Mouse (Mus musculus): ENCODE data around the gene Ndufs7. TPM values are rescaled to one million over a fixed set of nuclear protein-coding genes. Genes with fewer than 3 reads are reported as not detected.
A peak's percentile ranks its signal among the peaks of the same experiment; 100 is the strongest.

Ndufs7 gene
- total and polyA plus RNA-seq, 2 experiments from 2014 or later = 291 to 430 TPM

GRCm38 (mm10) chr10:80279273-80279672 lies 30.4 kb downstream of the Ndufs7 start:
- Histone ChIP-seq H3K4me2 (ENCODE audit: low read depth, low read length) (no peak overlapping the region), H3K36me3 (ENCODE audit: insufficient read depth, low read length) (peaks cover 64% of the 10 kb centered on the region), H3K9me3 (ENCODE audit: low read length) (no peaks in the 10 kb centered on the region), H3K27me3 (ENCODE audit: insufficient read depth, low read length) (no peaks in the 10 kb centered on the region), H3K4me1 (ENCODE audit: insufficient read depth, low read length) (no peaks in the 10 kb centered on the region), H3K4me3 (ENCODE audit: low read length) (no peak overlapping the region), H3K27ac (no peak overlapping the region), H3K9ac (replicated peaks; ENCODE audit: low read length) (no peak overlapping the region)
- 89% methylated on average over 12 of the region's 12 CpGs for WGBS
- no peak for TF ChIP-seq CTCF (IDR thresholded peaks at IDR 0.05; ENCODE audit: low read depth)
- no peak for ATAC-seq
- DNase-seq (ENCODE audit: low spot score) = no peak

GRCm38 (mm10) chr10:80281304-80281703 lies 32.4 kb downstream of the Ndufs7 start:
- 78% methylated on average over 7 of the region's 7 CpGs for WGBS

DNA sequence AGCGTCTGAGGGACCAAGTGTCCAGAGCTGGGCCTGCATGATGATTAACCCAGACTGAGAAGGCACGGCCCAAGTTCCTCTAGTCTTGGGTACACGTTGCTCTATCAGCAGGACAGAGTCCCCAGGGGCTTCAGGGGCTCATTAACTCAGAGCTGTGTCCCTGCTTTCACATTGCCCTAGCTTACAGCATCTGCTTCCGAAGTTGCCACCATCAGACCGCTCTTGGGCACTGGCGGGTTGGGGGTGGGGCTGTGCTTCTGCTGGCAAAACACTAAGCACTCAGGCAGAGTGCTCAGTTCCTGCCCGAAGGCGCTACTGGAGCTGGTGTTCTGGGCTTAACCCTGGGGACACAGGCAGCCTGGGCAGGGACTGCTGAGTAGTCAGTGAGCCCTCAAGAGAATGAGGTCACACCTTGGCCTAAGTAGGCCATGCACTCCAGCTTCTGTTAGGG lies 33.0 kb downstream of the Ndufs7 start:
- H3K9ac ChIP-seq (replicated peaks; ENCODE audit: low read length) = no peak overlapping the region
- WGBS = 55% methylated on average over 8 of the region's 8 CpGs

More at GRCm38 (mm10) chr10:80281304-80281703, 32.4 kb downstream of the Ndufs7 start:
- ATAC-seq = no peak; the same call in 1 of the 2 replicates
- Histone ChIP-seq H3K4me3 (ENCODE audit: low read length) (no peak overlapping the region), H3K36me3 (ENCODE audit: insufficient read depth, low read length) (peaks cover 67% of the 10 kb centered on the region), H3K4me1 (ENCODE audit: insufficient read depth, low read length) (no peaks in the 10 kb centered on the region), H3K9me3 (ENCODE audit: low read length) (no peaks in the 10 kb centered on the region), H3K4me2 (ENCODE audit: low read depth, low read length) (no peak overlapping the region), H3K9ac (replicated peaks; ENCODE audit: low read length) (no peak overlapping the region), H3K27ac (peak overlapping the region; percentile 32; the same call in 1 of the 2 replicates), H3K27me3 (ENCODE audit: insufficient read depth, low read length) (no peaks in the 10 kb centered on the region)
- no peak for TF ChIP-seq CTCF (IDR thresholded peaks at IDR 0.05; ENCODE audit: low read depth)
- no peak for DNase-seq (ENCODE audit: low spot score)

DNA sequence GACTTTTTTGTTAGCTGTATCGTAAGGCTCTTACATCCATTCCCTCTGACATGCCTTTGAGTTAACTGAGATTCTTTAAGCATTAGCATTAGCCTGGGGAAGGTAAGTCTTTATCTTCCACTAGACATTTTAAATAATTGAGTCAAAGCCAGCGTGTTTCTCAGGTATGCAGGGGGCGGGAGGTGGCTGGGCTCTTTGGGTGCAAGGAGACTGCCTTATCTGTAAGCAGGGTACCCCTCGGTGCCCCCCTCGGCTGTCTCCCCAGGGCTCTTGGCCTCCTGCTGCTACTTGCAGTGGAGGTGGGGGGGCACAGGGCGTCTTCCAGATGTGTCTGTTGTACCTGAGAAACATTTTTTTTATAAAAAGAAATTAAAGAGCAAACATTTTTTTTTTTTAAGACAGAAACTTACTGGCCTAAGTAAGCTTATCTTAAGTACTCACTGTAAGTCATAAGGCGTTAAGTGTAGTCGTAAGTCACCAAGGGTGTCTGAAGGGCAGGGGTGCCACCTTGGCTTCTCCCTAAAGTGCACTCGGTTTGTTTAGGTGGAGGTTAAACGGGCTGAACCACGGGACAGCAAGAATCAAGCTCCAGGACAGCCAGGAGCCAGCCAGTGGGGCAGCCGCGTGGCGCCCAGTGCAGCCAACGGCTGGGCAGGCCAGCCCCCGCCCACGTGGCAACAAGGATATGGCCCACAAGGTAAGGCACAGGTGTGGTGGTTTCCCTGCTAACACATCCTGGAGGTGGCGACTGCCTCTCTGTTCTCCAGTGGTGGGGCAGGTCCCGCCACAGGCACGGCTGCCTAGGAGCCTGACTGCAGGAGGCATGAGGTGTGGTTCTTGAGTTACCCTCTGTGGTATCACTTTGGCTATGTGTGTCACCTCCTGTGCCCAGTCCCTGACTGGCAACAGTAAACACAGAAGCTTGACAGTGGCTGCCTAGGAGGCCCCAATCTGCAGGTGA lies 33.8 kb downstream of the Ndufs7 start:
- no peaks in the 10 kb centered on the region for H3K9me3 ChIP-seq (ENCODE audit: low read length)
- H3K27me3 ChIP-seq (ENCODE audit: insufficient read depth, low read length) = no peaks in the 10 kb centered on the region
- H3K9ac ChIP-seq (replicated peaks; ENCODE audit: low read length) = no peak overlapping the region
- H3K27ac ChIP-seq = no peak overlapping the region
- peaks cover 53% of the 10 kb centered on the region for H3K36me3 ChIP-seq (ENCODE audit: insufficient read depth, low read length)
- ATAC-seq (no peak), DNase-seq (ENCODE audit: low spot score) (no peak)
- H3K4me2 ChIP-seq (ENCODE audit: low read depth, low read length) = no peak overlapping the region
- H3K4me1 ChIP-seq (ENCODE audit: insufficient read depth, low read length) = no peaks in the 10 kb centered on the region
- WGBS = 88% methylated on average over 20 of the region's 20 CpGs
- no peak for TF ChIP-seq CTCF (IDR thresholded peaks at IDR 0.05; ENCODE audit: low read depth)
- H3K4me3 ChIP-seq (ENCODE audit: low read length) = no peak overlapping the region

More for the DNA sequence above, 33.0 kb downstream of the Ndufs7 start:
- Histone ChIP-seq H3K27me3 (ENCODE audit: insufficient read depth, low read length) (no peaks in the 10 kb centered on the region), H3K9me3 (ENCODE audit: low read length) (no peaks in the 10 kb centered on the region), H3K27ac (peak overlapping the region; percentile 32; the same call in 1 of the 2 replicates), H3K4me1 (ENCODE audit: insufficient read depth, low read length) (no peaks in the 10 kb centered on the region), H3K4me2 (ENCODE audit: low read depth, low read length) (no peak overlapping the region), H3K4me3 (ENCODE audit: low read length) (no peak overlapping the region), H3K36me3 (ENCODE audit: insufficient read depth, low read length) (peaks cover 61% of the 10 kb centered on the region)
- DNase-seq (ENCODE audit: low spot score) = peak; percentile 46
- ATAC-seq = 0 out of 2 replicates have a peak, but pooled peaks have one; percentile 13
- no peak for TF ChIP-seq CTCF (IDR thresholded peaks at IDR 0.05; ENCODE audit: low read depth)

DNA sequence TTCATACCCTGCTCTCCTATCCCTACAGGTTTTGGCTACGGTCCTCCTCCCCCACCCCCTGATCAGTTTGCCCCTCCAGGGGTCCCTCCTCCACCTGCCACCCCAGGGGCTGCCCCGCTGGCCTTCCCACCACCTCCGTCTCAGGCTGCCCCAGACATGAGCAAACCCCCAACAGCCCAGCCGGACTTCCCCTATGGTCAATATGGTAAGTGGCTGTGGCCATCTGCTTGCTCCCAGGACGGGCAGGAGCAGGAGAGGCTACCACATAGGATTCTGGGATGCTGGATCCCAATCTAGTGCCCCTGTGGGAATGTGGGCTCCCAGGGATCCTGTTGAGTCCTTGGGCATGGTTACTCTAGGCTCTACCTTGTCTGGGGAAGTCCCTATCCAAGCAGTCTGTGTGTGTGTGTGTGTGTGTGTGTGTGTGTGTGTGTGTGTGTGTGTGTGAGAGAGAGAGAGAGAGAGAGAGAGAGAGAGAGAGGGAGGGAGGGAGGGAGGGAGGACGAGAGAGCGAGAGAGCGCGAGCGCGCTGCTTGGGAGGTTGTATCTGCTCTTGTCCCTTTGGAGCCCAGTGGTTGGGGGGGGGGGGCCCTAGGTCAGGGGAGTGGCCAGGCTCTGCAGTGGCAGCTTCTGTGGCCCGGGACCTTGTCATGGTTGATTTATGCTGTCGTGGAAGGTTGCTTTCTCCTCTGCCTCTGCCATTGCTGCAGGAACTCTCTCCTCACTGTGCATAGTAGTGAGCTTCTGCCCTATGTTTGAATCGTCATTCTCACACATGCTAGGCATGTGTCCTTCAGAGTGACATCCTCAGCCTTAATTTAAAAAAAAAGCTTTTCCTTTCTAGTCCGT lies 36.5 kb downstream of the Ndufs7 start:
- Histone ChIP-seq H3K27ac (no peak overlapping the region), H3K4me2 (ENCODE audit: low read depth, low read length) (no peak overlapping the region), H3K4me1 (ENCODE audit: insufficient read depth, low read length) (no peaks in the 10 kb centered on the region), H3K9ac (replicated peaks; ENCODE audit: low read length) (no peak overlapping the region), H3K27me3 (ENCODE audit: insufficient read depth, low read length) (no peaks in the 10 kb centered on the region), H3K9me3 (ENCODE audit: low read length) (no peaks in the 10 kb centered on the region), H3K4me3 (ENCODE audit: low read length) (no peak overlapping the region), H3K36me3 (ENCODE audit: insufficient read depth, low read length) (peaks cover 42% of the 10 kb centered on the region)
- no peak for DNase-seq (ENCODE audit: low spot score)
- WGBS = 79% methylated on average over 15 of the region's 15 CpGs
- no peak for ATAC-seq
- no peak for TF ChIP-seq CTCF (IDR thresholded peaks at IDR 0.05; ENCODE audit: low read depth)

DNA sequence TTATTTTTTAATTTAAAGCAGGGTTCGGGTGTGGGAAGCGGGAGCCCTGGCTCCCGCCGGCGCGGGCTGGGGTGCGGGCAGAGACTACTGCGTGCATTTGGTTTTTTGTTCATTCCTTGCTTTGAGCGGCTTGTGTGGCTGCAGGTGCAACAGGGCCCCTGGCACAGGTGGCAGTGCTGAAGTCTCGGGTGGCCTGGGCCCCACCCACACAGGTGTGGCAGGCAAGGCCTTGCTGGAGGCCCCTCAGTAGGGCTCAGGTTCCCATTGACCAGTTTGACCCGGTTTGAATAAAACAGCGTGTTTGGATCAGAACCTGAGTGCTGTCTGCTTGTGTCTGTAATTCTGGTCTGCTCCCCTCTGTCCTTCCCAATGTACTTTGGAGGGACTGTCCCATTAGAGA lies 39.2 kb downstream of the Ndufs7 start:
- H3K9me3 ChIP-seq (ENCODE audit: low read length) = no peaks in the 10 kb centered on the region
- no peaks in the 10 kb centered on the region for H3K27me3 ChIP-seq (ENCODE audit: insufficient read depth, low read length)
- no peak overlapping the region for H3K4me2 ChIP-seq (ENCODE audit: low read depth, low read length)
- no peak overlapping the region for H3K27ac ChIP-seq
- no peaks in the 10 kb centered on the region for H3K4me1 ChIP-seq (ENCODE audit: insufficient read depth, low read length)
- TF ChIP-seq CTCF (IDR thresholded peaks at IDR 0.05; ENCODE audit: low read depth) = no peak
- H3K4me3 ChIP-seq (ENCODE audit: low read length) = no peak overlapping the region
- 93% methylated on average over 12 of the region's 12 CpGs for WGBS
- ATAC-seq (no peak), DNase-seq (ENCODE audit: low spot score) (no peak)
- H3K9ac ChIP-seq (replicated peaks; ENCODE audit: low read length) = no peak overlapping the region
- H3K36me3 ChIP-seq (ENCODE audit: insufficient read depth, low read length) = peaks cover 26% of the 10 kb centered on the region
